Mouse (Mus musculus): ENCODE results near the gene Ttc30a1.
A peak's percentile ranks its signal among the peaks of the same experiment; 100 is the strongest.

The Ttc30a1 gene

DNA sequence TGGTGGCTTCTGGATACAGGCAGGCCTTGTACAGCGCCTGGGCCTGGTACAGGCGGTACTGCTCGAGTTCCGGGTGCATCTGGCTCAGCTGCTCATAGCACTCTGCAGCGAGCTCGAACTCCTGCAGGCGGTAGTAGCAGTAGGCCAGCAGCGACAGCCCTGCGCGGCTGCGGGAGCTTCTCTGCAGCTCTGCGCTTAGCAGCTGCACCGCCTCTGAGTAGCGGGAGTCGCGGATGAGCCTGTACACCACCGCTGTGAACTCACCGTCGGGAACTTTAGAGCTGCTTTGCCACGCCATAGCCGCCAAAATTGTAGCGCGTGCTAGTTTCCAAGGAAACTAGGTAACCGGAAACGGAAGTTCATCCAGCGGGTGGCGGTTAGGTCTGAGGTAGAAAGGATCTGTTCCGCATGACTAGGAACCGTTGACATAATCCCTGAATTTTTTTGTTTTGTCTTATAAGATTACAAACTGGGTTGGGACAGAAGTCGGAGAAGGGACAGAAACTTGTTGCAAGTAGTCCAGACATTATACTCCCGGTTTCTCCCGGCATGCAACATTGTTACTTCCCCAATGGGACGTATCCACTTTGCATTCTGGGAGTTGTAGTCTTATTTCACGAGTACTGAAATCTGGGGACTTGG lies at the start of gene Ttc30a1:
Gene Ttc30a1 (minus strand): TSS at position 528 of the 642 bp plus-strand sequence.
- DNase-seq, result peak; percentile 90

DNA sequence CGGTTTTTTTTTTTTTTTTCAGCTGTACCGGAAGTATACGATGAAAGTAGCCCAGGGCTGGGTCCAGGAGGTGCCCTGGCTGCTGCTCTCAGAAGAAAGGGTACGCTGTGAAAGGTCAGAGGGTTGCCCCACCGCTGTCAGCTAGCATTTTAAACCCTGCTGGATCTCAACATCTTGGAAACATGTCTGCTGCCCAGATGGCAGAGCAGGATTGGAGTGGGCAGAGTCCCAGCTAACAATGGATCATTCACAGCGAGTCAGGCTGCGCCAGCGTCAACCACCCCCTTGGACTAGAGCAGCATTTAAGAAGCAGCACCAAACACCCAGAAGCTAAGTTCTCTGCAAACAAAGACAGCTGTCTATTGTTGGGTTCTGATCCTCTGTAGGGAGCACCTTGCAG lies 48.3 kb upstream of the Ttc30a1 start:
- no peak for DNase-seq

DNA sequence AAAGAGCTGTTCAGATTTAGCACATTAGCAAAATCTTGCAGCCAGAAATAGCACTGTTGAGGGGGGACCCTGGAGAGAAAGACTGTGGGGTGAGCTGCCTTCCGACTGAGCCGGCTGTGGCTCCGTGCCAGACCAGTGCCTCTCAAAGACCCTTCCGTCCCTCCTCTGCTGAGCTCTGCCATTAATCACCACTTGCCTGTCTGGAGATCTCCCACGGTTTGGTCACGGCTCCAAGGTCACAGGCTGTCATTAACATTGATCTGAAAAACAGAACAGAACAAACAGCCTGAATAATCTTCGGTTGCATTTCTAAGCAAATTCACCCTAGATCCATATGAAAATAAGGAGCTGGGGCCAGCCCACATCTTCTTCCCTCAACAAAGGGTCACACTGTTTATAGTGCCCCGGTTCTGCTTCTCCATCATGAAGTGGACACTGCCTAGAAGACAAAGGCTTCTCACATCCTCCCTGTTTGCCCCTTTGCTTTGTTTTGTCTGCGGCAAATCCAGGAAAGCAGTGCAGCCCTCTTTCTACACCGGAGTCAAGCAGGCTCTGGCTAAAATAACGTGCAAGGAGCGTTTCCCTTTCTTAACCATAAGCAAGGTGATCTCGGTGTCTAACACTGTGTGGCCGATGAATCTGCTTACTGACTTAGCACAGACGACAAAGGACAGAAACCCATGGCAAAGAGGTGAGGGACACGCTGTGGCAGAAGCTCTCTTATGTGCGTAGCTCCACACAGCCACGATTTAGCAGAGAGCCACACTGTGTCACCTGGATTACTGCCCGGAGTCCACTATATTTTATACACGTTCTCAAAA lies 47.5 kb upstream of the Ttc30a1 start:
- DNase-seq, result no peak

DNA sequence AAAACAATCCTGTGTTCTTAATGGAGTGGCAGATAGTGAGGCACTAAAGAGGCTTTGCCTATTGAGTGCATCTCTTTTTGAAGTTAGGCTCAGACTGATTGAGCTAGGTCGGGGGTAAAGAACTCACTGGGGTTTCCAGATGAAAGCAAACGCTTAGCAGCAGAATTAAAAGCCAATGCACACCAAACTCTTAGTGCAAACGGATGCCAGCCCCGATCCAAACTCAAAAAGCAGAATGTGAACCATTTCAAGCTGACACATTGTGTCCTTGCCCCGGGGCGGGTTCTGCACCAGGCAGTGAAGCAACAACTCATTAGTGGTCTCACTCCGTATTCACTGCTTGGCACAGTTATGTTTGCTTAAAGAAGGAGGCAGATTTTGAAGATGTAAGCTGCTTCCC lies 35.1 kb upstream of the Ttc30a1 start:
- DNase-seq, result no peak

GRCm38 (mm10) chr2:76016136-76016535 lies 34.4 kb upstream of the Ttc30a1 start:
- DNase-seq, result peak; percentile 71

DNA sequence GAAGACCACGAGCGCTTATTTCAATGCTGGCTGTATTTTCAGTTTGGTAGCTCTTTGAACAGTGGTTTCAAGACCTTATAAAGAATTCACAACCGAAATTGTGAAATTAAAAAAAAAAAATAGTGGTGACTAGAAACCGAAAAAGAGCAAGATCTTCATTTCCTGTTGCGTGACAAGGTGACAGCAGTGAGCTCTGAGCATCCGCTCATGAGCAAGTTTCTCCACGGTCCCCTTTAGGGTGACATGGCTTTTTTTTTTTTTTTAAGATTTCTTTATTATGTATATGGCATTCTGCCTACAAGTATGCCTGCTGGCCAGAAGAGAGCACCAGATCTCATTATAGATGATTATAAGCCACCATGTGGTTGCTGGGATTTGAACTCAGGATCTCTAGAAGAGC lies 33.7 kb upstream of the Ttc30a1 start:
- DNase-seq, result no peak

GRCm38 (mm10) chr2:76014659-76015058 lies 32.9 kb upstream of the Ttc30a1 start:
- DNase-seq, result no peak

GRCm38 (mm10) chr2:76006194-76006593 lies 24.4 kb upstream of the Ttc30a1 start:
- no peak for DNase-seq

DNA sequence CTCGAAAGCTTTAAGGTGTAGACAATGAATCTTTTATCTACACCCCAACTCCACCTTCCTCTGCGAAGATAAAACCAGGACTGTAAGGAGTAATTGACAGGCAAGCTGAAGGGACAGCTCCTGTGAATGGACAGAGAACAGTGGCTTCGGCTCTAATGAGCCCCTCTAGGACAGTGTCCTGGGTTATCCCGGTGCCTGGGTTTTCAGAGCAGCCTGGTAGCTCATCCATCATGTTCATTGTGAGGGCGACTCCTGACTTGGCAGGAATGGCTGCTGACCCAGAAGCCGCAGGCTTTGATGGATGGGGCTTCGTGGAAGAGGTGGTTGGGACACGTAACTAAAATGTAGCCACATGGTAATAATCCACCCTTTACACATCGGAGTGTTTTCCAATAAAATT lies 21.1 kb upstream of the Ttc30a1 start:
- no peak for DNase-seq

DNA sequence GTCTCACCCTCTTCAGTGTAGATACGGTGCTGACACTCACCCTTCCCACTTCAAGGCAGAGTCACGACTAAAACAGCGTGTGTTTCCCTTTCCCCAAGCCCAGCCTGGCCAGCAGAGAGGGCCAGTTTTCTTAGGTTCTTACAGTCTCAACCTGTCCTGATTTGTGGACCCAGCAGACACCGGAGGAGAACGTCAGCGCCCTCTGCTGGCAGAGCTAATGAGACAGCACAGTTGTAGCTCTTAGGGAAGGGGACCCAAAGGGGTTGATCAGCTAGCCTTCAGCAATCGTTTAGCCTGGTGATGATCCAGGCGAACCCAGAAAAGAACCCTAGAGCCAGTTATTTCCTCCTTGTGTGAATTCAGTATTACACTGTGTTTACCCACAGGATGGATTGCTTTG lies 19.6 kb upstream of the Ttc30a1 start:
- DNase-seq, result peak; percentile 80

DNA sequence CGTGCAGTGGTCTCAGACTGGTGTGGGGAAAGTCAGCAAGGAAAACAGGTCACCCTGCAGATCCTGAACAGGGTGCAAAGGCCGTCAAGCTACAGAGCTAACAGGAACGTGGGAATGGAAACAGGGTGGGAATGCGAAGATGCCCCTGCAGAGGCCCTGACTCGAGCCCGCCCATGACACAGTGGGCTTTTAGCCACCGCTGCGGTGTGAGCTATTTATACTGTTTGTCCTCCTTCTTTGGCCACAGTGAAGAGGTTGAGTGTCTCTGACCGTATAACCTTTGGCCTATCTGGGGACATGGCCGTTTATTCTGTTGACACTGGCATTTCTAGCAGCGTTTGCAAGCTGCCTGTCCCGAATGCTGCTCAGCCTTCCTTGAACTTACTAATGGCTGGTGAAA lies 17.9 kb upstream of the Ttc30a1 start:
- DNase-seq, result peak; percentile 33

DNA sequence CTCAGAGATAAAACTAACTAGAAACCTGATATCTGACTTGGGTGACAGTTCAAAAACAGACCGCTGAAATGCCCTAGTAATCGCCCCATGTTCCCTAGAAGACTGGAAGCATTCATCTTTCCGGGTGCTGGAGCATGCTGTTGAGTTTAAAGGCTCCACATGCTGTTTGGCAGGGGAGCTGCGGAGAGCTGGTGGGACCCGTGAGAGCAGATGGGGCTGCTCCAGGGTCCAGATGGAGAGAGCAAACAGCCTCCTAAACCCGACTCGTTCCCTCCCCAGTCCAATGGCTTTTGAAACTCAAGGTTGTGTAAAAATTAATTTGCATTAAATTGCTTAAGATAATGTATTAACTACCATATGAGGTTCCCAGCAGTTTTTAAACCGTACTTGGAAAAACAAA lies 16.9 kb upstream of the Ttc30a1 start:
- DNase-seq, result no peak

DNA sequence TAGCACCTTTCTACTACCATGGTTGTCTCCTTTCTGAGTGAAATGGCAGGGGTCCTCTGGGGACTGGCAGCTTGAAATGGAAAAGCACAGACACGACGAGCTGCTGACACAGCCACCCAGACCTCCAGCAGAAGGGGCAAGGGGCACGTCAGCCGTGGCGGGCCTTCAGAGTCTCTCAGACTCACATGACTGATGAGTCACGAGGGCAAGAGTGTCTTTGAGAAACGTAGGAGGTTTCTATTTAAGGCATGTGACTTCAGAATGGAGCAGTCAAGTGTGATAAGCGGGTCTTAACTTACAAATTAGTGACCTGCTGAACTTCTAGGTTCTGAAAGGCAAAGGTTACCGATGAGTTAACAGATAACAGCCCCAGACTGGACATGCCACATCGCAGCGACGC lies 16.0 kb upstream of the Ttc30a1 start:
- peak; percentile 85 for DNase-seq

DNA sequence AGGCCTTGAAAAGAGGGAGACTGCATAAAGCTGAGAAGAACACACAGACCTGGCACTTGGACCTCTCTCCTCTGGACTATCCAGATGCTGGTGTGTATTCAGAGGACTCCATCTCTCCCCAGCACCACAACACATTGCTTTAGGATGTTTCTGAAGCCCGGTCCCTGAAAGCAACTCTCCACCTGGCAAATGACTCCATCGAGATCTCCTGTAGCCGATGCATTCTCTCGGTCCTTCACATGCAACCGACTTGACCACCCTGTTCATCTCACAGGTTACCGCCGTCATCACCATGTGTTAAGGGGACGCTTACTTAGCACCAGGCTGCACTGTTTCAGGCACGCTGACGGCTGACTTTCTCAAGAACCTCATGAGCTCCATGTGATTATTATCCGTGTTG lies 13.1 kb upstream of the Ttc30a1 start:
- DNase-seq, result no peak

GRCm38 (mm10) chr2:75991581-75992205 lies 9.9 kb upstream of the Ttc30a1 start:
- DNase-seq, result no peak

- DNase-seq, result peak; percentile 74
Measured at GRCm38 (mm10) chr2:75990885-75991539, 9.2 kb upstream of the Ttc30a1 start.

- DNase-seq, result no peak
Measured at GRCm38 (mm10) chr2:75989694-75990093, 7.9 kb upstream of the Ttc30a1 start.

DNA sequence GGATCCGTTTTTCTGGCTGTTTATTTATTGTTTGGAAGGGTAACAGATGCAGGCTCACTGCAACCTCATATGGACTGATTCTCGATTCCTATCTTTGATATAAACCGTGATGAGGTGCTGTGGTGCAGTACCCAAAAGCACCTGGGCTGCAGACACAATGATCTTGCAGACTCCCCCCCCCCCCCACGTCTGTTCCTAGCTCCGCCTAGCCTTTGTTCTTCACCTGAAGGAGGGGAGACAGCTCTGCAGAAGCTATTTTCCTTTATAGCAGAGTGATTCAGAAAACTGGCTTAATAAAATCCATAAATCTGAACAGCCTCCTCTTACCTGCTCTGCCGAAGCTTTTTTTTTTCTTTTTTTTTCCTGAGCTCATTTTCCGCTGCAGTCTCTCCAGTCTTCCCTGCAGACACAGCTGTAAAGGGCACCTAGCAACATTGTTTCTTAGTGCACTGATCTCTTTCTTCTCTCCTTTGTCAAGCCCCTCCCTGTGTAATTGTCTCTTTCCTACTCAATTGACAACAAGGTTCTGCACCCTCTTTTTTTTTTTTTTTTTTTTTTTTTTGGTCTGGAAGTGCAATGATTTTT lies 7.1 kb upstream of the Ttc30a1 start:
- no peak for DNase-seq

DNA sequence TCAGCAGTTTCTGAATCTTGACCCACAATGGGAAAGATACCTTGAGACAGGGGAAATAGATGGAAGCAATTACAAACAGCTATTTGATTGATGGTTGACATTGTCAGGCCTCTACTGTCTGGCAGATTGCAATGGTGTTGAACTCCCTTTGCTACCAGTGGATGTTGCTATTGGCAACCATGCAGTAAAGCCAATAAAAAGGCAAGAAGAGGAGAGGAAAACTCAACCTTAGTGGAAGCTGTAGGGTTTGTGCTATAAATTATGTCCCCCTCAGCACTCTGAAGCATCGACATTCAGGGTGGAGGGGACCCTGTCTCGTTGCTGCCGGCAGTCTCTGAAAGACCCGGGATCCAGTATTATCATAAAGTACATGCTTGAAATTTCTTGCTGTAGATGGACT lies 6.6 kb upstream of the Ttc30a1 start:
- DNase-seq, result no peak

DNA sequence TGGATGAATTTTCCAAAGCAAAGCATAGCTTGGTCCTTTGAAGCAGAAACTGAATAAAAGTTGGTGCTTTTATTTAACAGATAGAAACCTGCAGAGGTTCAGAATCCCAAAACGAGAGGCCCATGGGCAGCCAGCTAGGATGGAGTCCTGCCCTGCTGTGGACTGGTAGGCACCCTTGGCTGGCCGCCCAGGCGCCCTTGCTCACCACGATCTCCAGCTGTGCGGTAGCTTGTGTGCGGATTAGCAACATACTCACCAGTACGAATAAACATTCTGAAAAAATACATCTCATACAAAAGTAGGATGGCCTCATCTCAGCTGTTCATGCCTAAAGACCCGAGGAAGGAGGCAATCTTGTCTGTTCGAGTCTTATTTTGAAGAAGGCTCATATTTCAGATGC lies 6.0 kb upstream of the Ttc30a1 start:
- DNase-seq, result no peak

DNA sequence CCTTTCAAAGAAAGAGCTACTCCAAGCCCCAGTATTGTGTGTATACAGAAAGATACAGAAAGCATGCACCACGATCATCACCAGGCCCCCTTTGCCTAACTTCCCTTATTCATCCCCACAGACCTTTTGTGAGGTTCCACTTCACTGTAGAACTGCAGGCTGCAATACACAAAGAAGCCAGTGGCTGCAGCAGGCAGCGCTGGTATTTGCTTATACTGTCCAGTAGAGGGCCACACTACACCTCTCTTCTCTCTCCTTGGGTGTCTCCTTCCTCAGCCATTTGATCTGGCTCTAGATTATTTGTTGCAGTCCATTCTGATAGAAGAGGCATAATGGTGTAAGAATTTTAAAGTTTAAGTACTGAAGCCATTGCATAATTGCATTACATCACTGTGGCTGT lies 3.4 kb upstream of the Ttc30a1 start:
- DNase-seq, result peak; percentile 84

GRCm38 (mm10) chr2:75983847-75984246 lies 2.1 kb upstream of the Ttc30a1 start:
- DNase-seq, result no peak

DNA sequence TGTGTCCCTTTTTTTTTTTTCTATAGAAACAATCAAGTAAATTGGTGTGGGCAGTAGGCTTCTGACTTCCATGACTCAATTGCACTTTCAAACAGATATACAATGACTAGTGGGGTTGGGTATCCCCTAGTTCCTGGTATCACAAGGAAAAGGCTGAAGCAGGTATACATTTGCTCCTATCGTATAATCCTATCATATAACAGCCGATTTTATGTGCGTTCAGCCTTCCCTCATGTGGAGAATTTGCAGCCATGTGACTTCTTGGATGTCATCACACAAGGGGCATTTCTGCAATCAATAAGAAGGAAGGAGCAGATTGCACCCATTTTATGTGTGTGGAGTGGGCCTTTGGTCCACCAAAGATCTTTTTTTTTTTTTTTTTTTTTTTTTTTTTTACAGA lies 1.3 kb upstream of the Ttc30a1 start:
- DNase-seq, result no peak
